Mouse (Mus musculus): ENCODE measurements at regions not wholly inside any gene's neighbourhood (a gene's known extent, or its start where the extent isn't known, plus 50 kb on each side); places are given as distances from the start of the nearest gene placed in this dataset.
"Not testable (repeated sequence)": the region's sequence is repeated elsewhere in the genome, so short reads cannot be mapped to it uniquely, and the experiment has no call there.

- ATAC-seq (ENCODE audit: low FRiP score, low read depth) = no peak
- Histone ChIP-seq H3K9ac (ENCODE audit: low read depth, low read length, severe bottlenecking) (no peak overlapping the region), H3K9me3 (ENCODE audit: control insufficient read depth, low read length) (no peaks in the 10 kb centered on the region)
These were observed 75.5 kb upstream of the 1110032F04Rik start for GRCm38 (mm10) chr3:68793923-68794322.

GRCm38 (mm10) chr3:68794380-68795014 is 74.9 kb upstream of the 1110032F04Rik start:
- no peak for TF ChIP-seq POLR2A (IDR thresholded peaks at IDR 0.05; ENCODE audit: borderline replicate concordance, extremely low read depth, insufficient read depth, insufficient read length)
- Histone ChIP-seq H3K4me1 (ENCODE audit: control insufficient read depth, insufficient read depth, low read length) (no peaks in the 10 kb centered on the region), H3K4me2 (replicated peaks; ENCODE audit: low read depth, low read length, severe bottlenecking) (no peak overlapping the region), H3K9me3 (ENCODE audit: control insufficient read depth, low read length) (no peaks in the 10 kb centered on the region), H3K27me3 (ENCODE audit: control insufficient read depth, insufficient read depth, low read length) (no peaks in the 10 kb centered on the region), H3K27ac (replicated peaks; ENCODE audit: low read depth, low read length) (no peak overlapping the region), H3K36me3 (ENCODE audit: control insufficient read depth, insufficient read depth, low read length) (no peaks in the 10 kb centered on the region), H3K9ac (ENCODE audit: low read depth, low read length, severe bottlenecking) (no peak overlapping the region), H3K4me3 (replicated peaks; ENCODE audit: low read length) (no peak overlapping the region)
- DNase-seq (ENCODE audit: low spot score) (no peak), ATAC-seq (ENCODE audit: low FRiP score, low read depth) (no peak)
- 51% methylated on average over 4 of the region's 4 CpGs for WGBS

More at GRCm38 (mm10) chr3:68793923-68794322, 75.5 kb upstream of the 1110032F04Rik start:
- TF ChIP-seq POLR2A (IDR thresholded peaks at IDR 0.05; ENCODE audit: borderline replicate concordance, extremely low read depth, insufficient read depth, insufficient read length) = no peak
- H3K4me1 ChIP-seq (ENCODE audit: control insufficient read depth, insufficient read depth, low read length) = no peaks in the 10 kb centered on the region
- 68% methylated on average over 2 of the region's 2 CpGs for WGBS
- no peak overlapping the region for H3K4me2 ChIP-seq (replicated peaks; ENCODE audit: low read depth, low read length, severe bottlenecking)
- DNase-seq (ENCODE audit: low spot score) = no peak
- H3K27me3 ChIP-seq (ENCODE audit: control insufficient read depth, insufficient read depth, low read length) = no peaks in the 10 kb centered on the region
- H3K36me3 ChIP-seq (ENCODE audit: control insufficient read depth, insufficient read depth, low read length) = no peaks in the 10 kb centered on the region
- no peak overlapping the region for H3K4me3 ChIP-seq (replicated peaks; ENCODE audit: low read length)
- no peak overlapping the region for H3K27ac ChIP-seq (replicated peaks; ENCODE audit: low read depth, low read length)

GRCm38 (mm10) chr3:68795641-68796040 is 73.7 kb upstream of the 1110032F04Rik start:
- WGBS = 64% methylated on average over 3 of the region's 3 CpGs
- TF ChIP-seq POLR2A (IDR thresholded peaks at IDR 0.05; ENCODE audit: borderline replicate concordance, extremely low read depth, insufficient read depth, insufficient read length) = no peak

GRCm38 (mm10) chr3:68798408-68798807 is 71.0 kb upstream of the 1110032F04Rik start:
- not testable (repeated sequence) for H3K4me2 ChIP-seq (replicated peaks; ENCODE audit: low read depth, low read length, severe bottlenecking); H3K4me3 ChIP-seq (replicated peaks; ENCODE audit: low read length); H3K9me3 ChIP-seq (ENCODE audit: control insufficient read depth, low read length); H3K4me1 ChIP-seq (ENCODE audit: control insufficient read depth, insufficient read depth, low read length); H3K36me3 ChIP-seq (ENCODE audit: control insufficient read depth, insufficient read depth, low read length); H3K27me3 ChIP-seq (ENCODE audit: control insufficient read depth, insufficient read depth, low read length); H3K9ac ChIP-seq (ENCODE audit: low read depth, low read length, severe bottlenecking); H3K27ac ChIP-seq (replicated peaks; ENCODE audit: low read depth, low read length); DNase-seq (ENCODE audit: low spot score); ATAC-seq (ENCODE audit: low FRiP score, low read depth)
- WGBS = 63% methylated on average over 8 of the region's 8 CpGs

More at GRCm38 (mm10) chr3:68795641-68796040, 73.7 kb upstream of the 1110032F04Rik start:
- H3K27ac ChIP-seq (replicated peaks; ENCODE audit: low read depth, low read length) = no peak overlapping the region
- H3K4me2 ChIP-seq (replicated peaks; ENCODE audit: low read depth, low read length, severe bottlenecking) = no peak overlapping the region
- no peaks in the 10 kb centered on the region for H3K36me3 ChIP-seq (ENCODE audit: control insufficient read depth, insufficient read depth, low read length)
- H3K4me3 ChIP-seq (replicated peaks; ENCODE audit: low read length) = no peak overlapping the region
- peaks cover 3% of the 10 kb centered on the region; the same call in 1 of the 2 replicates for H3K9me3 ChIP-seq (ENCODE audit: control insufficient read depth, low read length)
- ATAC-seq (ENCODE audit: low FRiP score, low read depth) (no peak), DNase-seq (ENCODE audit: low spot score) (no peak)
- no peaks in the 10 kb centered on the region for H3K4me1 ChIP-seq (ENCODE audit: control insufficient read depth, insufficient read depth, low read length)
- no peak overlapping the region for H3K9ac ChIP-seq (ENCODE audit: low read depth, low read length, severe bottlenecking)
- no peaks in the 10 kb centered on the region for H3K27me3 ChIP-seq (ENCODE audit: control insufficient read depth, insufficient read depth, low read length)

- 79% methylated on average over 2 of the region's 2 CpGs for WGBS
- H3K4me2 ChIP-seq (replicated peaks; ENCODE audit: low read depth, low read length, severe bottlenecking) = no peak overlapping the region
- H3K9me3 ChIP-seq (ENCODE audit: control insufficient read depth, low read length) = no peaks in the 10 kb centered on the region
- H3K27ac ChIP-seq (replicated peaks; ENCODE audit: low read depth, low read length) = no peak overlapping the region
- no peaks in the 10 kb centered on the region for H3K4me1 ChIP-seq (ENCODE audit: control insufficient read depth, insufficient read depth, low read length)
- H3K4me3 ChIP-seq (replicated peaks; ENCODE audit: low read length) = no peak overlapping the region
- no peak overlapping the region for H3K9ac ChIP-seq (ENCODE audit: low read depth, low read length, severe bottlenecking)
- TF ChIP-seq POLR2A (IDR thresholded peaks at IDR 0.05; ENCODE audit: borderline replicate concordance, extremely low read depth, insufficient read depth, insufficient read length) = no peak
- H3K36me3 ChIP-seq (ENCODE audit: control insufficient read depth, insufficient read depth, low read length) = no peaks in the 10 kb centered on the region
- no peak for DNase-seq (ENCODE audit: low spot score)
- ATAC-seq (ENCODE audit: low FRiP score, low read depth) = no peak
- H3K27me3 ChIP-seq (ENCODE audit: control insufficient read depth, insufficient read depth, low read length) = no peaks in the 10 kb centered on the region
These were observed 60.5 kb upstream of the 1110032F04Rik start for GRCm38 (mm10) chr3:68808866-68809265.

Measured in limb, embryonic 14.5 days (tissue).